8 mouse cellular contexts compared by ENCODE assay signal in genomic region chr4:25280938-25281670, GRCm38 (mm10). TPM values are rescaled to one million over a fixed set of nuclear protein-coding genes. Genes with fewer than 3 reads are reported as not detected.
A peak's percentile ranks its signal among the peaks of the same experiment; 100 is the strongest.
DNase-seq lines count a peak whose midpoint lies in the region; ATAC-seq and TF ChIP-seq lines count a peak whose summit lies in the region.

No protein-coding gene starts in this region.

- no peaks in the 10 kb centered on the region for H3K27me3 ChIP-seq in C2C12 (ENCODE audit: control insufficient read depth, insufficient read depth, insufficient read length)
- H3K27me3 ChIP-seq in embryonic facial prominence, embryonic 14.5 days (replicated peaks; ENCODE audit: control insufficient read depth, insufficient read depth, low read length), result no peaks in the 10 kb centered on the region
- no peaks in the 10 kb centered on the region for H3K27me3 ChIP-seq in neural tube, embryonic 13.5 days

- H3K9ac ChIP-seq in embryonic facial prominence, embryonic 14.5 days (ENCODE audit: low read depth, low read length), result peak overlapping the region; percentile 97
- H3K9ac ChIP-seq in neural tube, embryonic 13.5 days, result peak overlapping the region; percentile 93

- TF ChIP-seq CTCF in gastrocnemius, adult 2 months (IDR thresholded peaks at IDR 0.05), result peak; percentile 46
- TF ChIP-seq CTCF in C2C12 (IDR thresholded peaks at IDR 0.05; ENCODE audit: control insufficient read depth, insufficient read depth, insufficient read length), result peak; percentile 10

- H3K36me3 ChIP-seq in C2C12 (ENCODE audit: control insufficient read depth, insufficient read depth), result peaks cover 18% of the 10 kb centered on the region
- peaks cover 19% of the 10 kb centered on the region for H3K36me3 ChIP-seq in embryonic facial prominence, embryonic 14.5 days (ENCODE audit: control insufficient read depth, insufficient read depth, low read length)
- peaks cover 22% of the 10 kb centered on the region for H3K36me3 ChIP-seq in neural tube, embryonic 13.5 days

- no peak for DNase-seq in gastrocnemius, adult 2 months
- no peak for DNase-seq in gastrocnemius, adult 18-20 months (ENCODE audit: low spot score)
- peak; percentile 86 for DNase-seq in embryonic facial prominence, embryonic 14.5 days (ENCODE audit: low spot score)
- peak; percentile 24 for DNase-seq in large intestine, adult 2 months (ENCODE audit: low read depth, low spot score)
- no peak for DNase-seq in right cerebral cortex, postnatal 25 days
- DNase-seq in thymus, postnatal 10 days (ENCODE audit: low spot score in 2 of 2), result no peak

- peak; percentile 94 for ATAC-seq in embryonic facial prominence, embryonic 14.5 days (ENCODE audit: low read depth)
- ATAC-seq in neural tube, embryonic 13.5 days (ENCODE audit: low read depth), result peak; percentile 96

- peak overlapping the region; percentile 66 for H3K4me2 ChIP-seq in embryonic facial prominence, embryonic 14.5 days (ENCODE audit: low read depth, low read length)
- peak overlapping the region; percentile 71 for H3K4me2 ChIP-seq in neural tube, embryonic 13.5 days

- WGBS in embryonic facial prominence, embryonic 14.5 days, result under 1% methylated on average over 23 of the region's 32 CpGs
- 1% methylated on average over 32 of the region's 32 CpGs for WGBS in large intestine, adult 2 months
- 2% methylated on average over 32 of the region's 32 CpGs for WGBS in neural tube, embryonic 13.5 days

- peaks cover 15% of the 10 kb centered on the region for H3K79me2 ChIP-seq in C2C12 (ENCODE audit: control insufficient read depth, insufficient read depth)

- peak overlapping the region; percentile 95 for H3K4me3 ChIP-seq in gastrocnemius, adult 2 months
- H3K4me3 ChIP-seq in C2C12 (ENCODE audit: insufficient read depth, poor library complexity, severe bottlenecking), result peak overlapping the region; percentile 53
- H3K4me3 ChIP-seq in embryonic facial prominence, embryonic 14.5 days (ENCODE audit: low read depth, low read length), result peak overlapping the region; percentile 83
- H3K4me3 ChIP-seq in neural tube, embryonic 13.5 days, result peak overlapping the region; percentile 81

- peaks cover 5% of the 10 kb centered on the region for H3K79me3 ChIP-seq in C2C12 (ENCODE audit: low read depth)

- peak overlapping the region; percentile 82 for H3ac ChIP-seq in C2C12 (ENCODE audit: control insufficient read depth, insufficient read length, low read depth)

- intact Hi-C loops in gastrocnemius, adult 2 months (cut with DNase I), result loop anchor here (10.0 kb wide), 1 partner anchor 386 kb away; the partner anchor contains the start of gene Ndufaf4

- no peaks in the 10 kb centered on the region for H3K9me3 ChIP-seq in embryonic facial prominence, embryonic 14.5 days (ENCODE audit: control insufficient read depth, low read length)
- H3K9me3 ChIP-seq in neural tube, embryonic 13.5 days, result no peaks in the 10 kb centered on the region

- H3K27ac ChIP-seq in gastrocnemius, adult 2 months, result peak overlapping the region; percentile 92
- peak overlapping the region; percentile 98 for H3K27ac ChIP-seq in embryonic facial prominence, embryonic 14.5 days (replicated peaks; ENCODE audit: low read depth, low read length)
- H3K27ac ChIP-seq in neural tube, embryonic 13.5 days (replicated peaks), result peak overlapping the region; percentile 98

- peaks cover 5% of the 10 kb centered on the region; the same call in 1 of the 2 replicates for H3K4me1 ChIP-seq in embryonic facial prominence, embryonic 14.5 days (ENCODE audit: control insufficient read depth, insufficient read depth, low read length)
- H3K4me1 ChIP-seq in neural tube, embryonic 13.5 days (replicated peaks), result peaks cover 12% of the 10 kb centered on the region

TF ChIP-seq in C2C12, 6 proteins besides CTCF, POLR2A, EP300 and RAD21:
- TF ChIP-seq CEBPB (IDR thresholded peaks at IDR 0.05; ENCODE audit: low read depth), result no peak
- TF ChIP-seq MYOD1 (IDR thresholded peaks at IDR 0.05; ENCODE audit: control insufficient read depth, insufficient read length, low read depth), result no peak
- no peak for TF ChIP-seq USF1 (IDR thresholded peaks at IDR 0.05; ENCODE audit: low read depth)
- no peak for TF ChIP-seq MYOG (IDR thresholded peaks at IDR 0.05; ENCODE audit: control insufficient read depth, extremely low read depth, insufficient read length)
- no peak for TF ChIP-seq MAX (IDR thresholded peaks at IDR 0.05)
- no peak for TF ChIP-seq FOSL1 (IDR thresholded peaks at IDR 0.05; ENCODE audit: insufficient read depth, low read length, poor library complexity, severe bottlenecking)
TF ChIP-seq in C2C12: peak in this region for 0.

RNA-seq across cellular contexts. Expression of gene Ufl1, which starts 0.5 kb away (rescaled TPM):
- total RNA-seq in gastrocnemius, adult 2 months (2021), result 10 to 100 TPM; 33.2 to 35.6 TPM
- 10 to 100 TPM; 32.4 to 37.2 TPM for total RNA-seq in gastrocnemius, adult 18-20 months (2021)
- polyA plus RNA-seq in C2C12 (2012; fragmentation: generic; extraction: Trizol), result 7.0 TPM
- 43.6 and 49.6 TPM in 2 replicates for polyA plus RNA-seq in embryonic facial prominence, embryonic 14.5 days (2014; fragmentation: Nextera tagmentation; extraction: Ambion mirVana)
- polyA plus RNA-seq in large intestine, adult 2 months (2012; rRNA removed), result 3.4 and 6.1 TPM in 2 replicates
- polyA plus RNA-seq in neural tube, embryonic 13.5 days (2015; fragmentation: Nextera tagmentation; extraction: Ambion mirVana), result 31.6 and 36.4 TPM in 2 replicates

RNA-seq across cellular contexts. Expression of gene Fhl5, which starts 38.4 kb away (rescaled TPM):
- 1 to 10 TPM; 6.9 to 7.4 TPM for total RNA-seq in gastrocnemius, adult 2 months (2021)
- 1 to 10 TPM; 6.4 to 7.1 TPM for total RNA-seq in gastrocnemius, adult 18-20 months (2021)
- not detected for polyA plus RNA-seq in C2C12 (2012; fragmentation: generic; extraction: Trizol)
- polyA plus RNA-seq in embryonic facial prominence, embryonic 14.5 days (2014; fragmentation: Nextera tagmentation; extraction: Ambion mirVana), result 0.21 and 0.24 TPM in 2 replicates
- 0.24 and 0.84 TPM in 2 replicates for polyA plus RNA-seq in large intestine, adult 2 months (2012; rRNA removed)
- not detected in 2 replicates for polyA plus RNA-seq in neural tube, embryonic 13.5 days (2015; fragmentation: Nextera tagmentation; extraction: Ambion mirVana)

Comparison
In these comparisons a context has a peak if more than half of its experiments do, and no peak if none do; other contexts are left out.
1. DNase-seq: peak in embryonic facial prominence, embryonic 14.5 days (single experiment) and large intestine, adult 2 months (single experiment); none in gastrocnemius, adult 2 months (single experiment), gastrocnemius, adult 18-20 months (single experiment), right cerebral cortex, postnatal 25 days (single experiment) and thymus, postnatal 10 days (0 of 2).
2. Peak in every context shown above with its lines, with median percentiles within 50 percentile points of each other: H3K27ac ChIP-seq and H3K4me3 ChIP-seq.